Mouse (Mus musculus) MEL (cell line): Measurements from ENCODE around the gene Ndel1. TPM values are rescaled to one million over a fixed set of nuclear protein-coding genes. Genes with fewer than 3 reads are reported as not detected.
A peak's percentile ranks its signal among the peaks of the same experiment; 100 is the strongest.

Source experiments
- DNase-seq: peaks from one replicate; pipeline ENCODE4 v3.0.0; 2011; ENCODE audit warnings: low read depth, low spot score
- H3K27ac ChIP-seq: 2 replicates; pipeline ENCODE4 v1.5.1; 2012; ENCODE audit warnings: low read depth, mild to moderate bottlenecking, control low read depth, low read length, moderate library complexity; ENCODE audit not compliant: control insufficient read depth
- H3K27me3 ChIP-seq, 2 experiments: fragments of 150-350 bp in 1 of 2; sonication (generic) in 1 of 2; 2 replicates each; pipeline ENCODE4 v1.6.1; 2012; ENCODE audit warnings: low read length in 2 of 2, mild to moderate bottlenecking in 2 of 2, improper control_type of control experiment in 1 of 2, moderate library complexity in 1 of 2; ENCODE audit not compliant: insufficient read depth in 2 of 2, control insufficient read depth in 1 of 2
- H3K36me3 ChIP-seq, 2 experiments: 2 replicates each; pipeline ENCODE4 v1.6.1; 2012 to 2014; ENCODE audit warnings: low read length in 2 of 2, improper control_type of control experiment in 1 of 2, inconsistent platforms in 1 of 2, mild to moderate bottlenecking in 1 of 2; ENCODE audit not compliant: insufficient read depth in 2 of 2, control insufficient read depth in 1 of 2
- H3K4me1 ChIP-seq, 2 experiments: fragments of 150-350 bp in 1 of 2; sonication (generic) in 1 of 2; 2 replicates each; pipeline ENCODE4 v1.6.1; 2012; ENCODE audit warnings: low read length in 2 of 2, improper control_type of control experiment in 1 of 2, mild to moderate bottlenecking in 1 of 2; ENCODE audit not compliant: insufficient read depth in 2 of 2, control insufficient read depth in 1 of 2
- H3K4me3 ChIP-seq, 2 experiments: fragments of 150-350 bp in 1 of 2; sonication (generic) in 1 of 2; 2 replicates each; pipeline ENCODE4 v1.5.1; 2012; ENCODE audit warnings: low read depth in 2 of 2, low read length in 2 of 2, mild to moderate bottlenecking in 2 of 2, moderate library complexity in 2 of 2, control low read depth in 1 of 2, improper control_type of control experiment in 1 of 2; ENCODE audit not compliant: control insufficient read depth in 1 of 2, insufficient read depth in 1 of 2
- H3K79me2 ChIP-seq: 2 replicates; pipeline ENCODE4 v1.6.1; 2012; ENCODE audit warnings: mild to moderate bottlenecking, low read length, moderate library complexity; ENCODE audit not compliant: control insufficient read depth, poor library complexity, insufficient read depth
- H3K9ac ChIP-seq: 2 replicates; pipeline ENCODE4 v1.6.1; 2012; ENCODE audit warnings: low read depth, mild to moderate bottlenecking, control low read depth, low read length, moderate library complexity; ENCODE audit not compliant: control insufficient read depth, poor library complexity, severe bottlenecking
- H3K9me3 ChIP-seq: fragments of 150-350 bp; sonication (generic); replicated peaks from 2 replicates; pipeline ENCODE4 v1.6.1; 2012; ENCODE audit warnings: mild to moderate bottlenecking, low read length, improper control_type of control experiment, moderate library complexity; ENCODE audit not compliant: insufficient read depth
- CHD1 ChIP-seq: IDR thresholded peaks from 2 replicates; pipeline ENCODE4 v1.6.1; 2012; ENCODE audit warnings: low read depth, mild to moderate bottlenecking, inconsistent platforms, low read length, improper control_type of control experiment
- CHD2 ChIP-seq: IDR thresholded peaks from 2 replicates; pipeline ENCODE4 v1.6.1; 2011; ENCODE audit warnings: low read length, improper control_type of control experiment
- E2F4 ChIP-seq: IDR thresholded peaks from 2 replicates; pipeline ENCODE4 v1.6.1; 2011; ENCODE audit warnings: low read depth, low read length, improper control_type of control experiment, borderline replicate concordance
- EP300 ChIP-seq, 2 experiments: IDR thresholded peaks; 2 replicates each; pipeline ENCODE4 v1.6.1; 2011; ENCODE audit warnings: improper control_type of control experiment in 2 of 2, low read length in 2 of 2, low read depth in 1 of 2, mild to moderate bottlenecking in 1 of 2
- GABPA ChIP-seq: IDR thresholded peaks from 2 replicates; pipeline ENCODE4 v1.6.1; 2012; ENCODE audit warnings: low read depth, mild to moderate bottlenecking, inconsistent platforms, low read length, improper control_type of control experiment, moderate library complexity
- GATA1 ChIP-seq: IDR thresholded peaks from 2 replicates; pipeline ENCODE4 v1.6.1; 2011; ENCODE audit warnings: low read depth, low read length, improper control_type of control experiment
- HCFC1 ChIP-seq: IDR thresholded peaks from 2 replicates; pipeline ENCODE4 v1.6.1; 2012; ENCODE audit warnings: low read depth, mild to moderate bottlenecking, inconsistent platforms, low read length, improper control_type of control experiment, moderate library complexity
- JUND ChIP-seq: IDR thresholded peaks from 2 replicates; pipeline ENCODE4 v1.6.1; 2011; ENCODE audit warnings: low read depth, mild to moderate bottlenecking, improper control_type of control experiment, low read length
- MAZ ChIP-seq: IDR thresholded peaks from 2 replicates; pipeline ENCODE4 v1.6.1; 2012; ENCODE audit warnings: low read depth, mild to moderate bottlenecking, inconsistent platforms, low read length, improper control_type of control experiment
- MEF2A ChIP-seq: IDR thresholded peaks from 2 replicates; pipeline ENCODE4 v1.6.1; 2014; ENCODE audit warnings: low read depth, mild to moderate bottlenecking, inconsistent platforms, low read length, improper control_type of control experiment; ENCODE audit not compliant: poor library complexity, insufficient replicate concordance, severe bottlenecking; ENCODE audit errors: extremely low read depth
- MXI1 ChIP-seq: IDR thresholded peaks from 2 replicates; pipeline ENCODE4 v1.6.1; 2011; ENCODE audit warnings: mild to moderate bottlenecking, low read depth, low read length, improper control_type of control experiment
- MYC ChIP-seq: IDR thresholded peaks from 2 replicates; pipeline ENCODE4 v1.6.1; 2011; ENCODE audit warnings: low read depth, mild to moderate bottlenecking, low read length, improper control_type of control experiment, moderate library complexity
- POLR2A ChIP-seq, 2 experiments: IDR thresholded peaks; 2 replicates each; pipeline ENCODE4 v1.6.1; 2011 to 2012; ENCODE audit warnings: low read length in 2 of 2, mild to moderate bottlenecking in 2 of 2, control low read depth in 1 of 2, improper control_type of control experiment in 1 of 2, low read depth in 1 of 2, moderate library complexity in 1 of 2; ENCODE audit not compliant: control insufficient read depth in 1 of 2, insufficient read depth in 1 of 2, poor library complexity in 1 of 2
- POLR2AphosphoS2 ChIP-seq: IDR thresholded peaks from 2 replicates; pipeline ENCODE4 v1.6.1; 2011; ENCODE audit warnings: low read length, improper control_type of control experiment
- POLR2AphosphoS5 ChIP-seq: IDR thresholded peaks from 2 replicates; pipeline ENCODE4 v1.6.1; 2012; ENCODE audit warnings: low read depth, borderline replicate concordance, mild to moderate bottlenecking, inconsistent platforms, low read length, moderate library complexity, mixed read lengths
- RAD21 ChIP-seq: IDR thresholded peaks from 2 replicates; pipeline ENCODE4 v1.6.1; 2011; ENCODE audit warnings: mild to moderate bottlenecking, low read depth, low read length, improper control_type of control experiment
- RCOR1 ChIP-seq: IDR thresholded peaks from 2 replicates; pipeline ENCODE4 v1.6.1; 2012; ENCODE audit warnings: low read depth, mild to moderate bottlenecking, inconsistent platforms, low read length, improper control_type of control experiment
- SIN3A ChIP-seq: IDR thresholded peaks from 2 replicates; pipeline ENCODE4 v1.6.1; 2012; ENCODE audit warnings: low read length, improper control_type of control experiment, inconsistent platforms
- SMC3 ChIP-seq: IDR thresholded peaks from 2 replicates; pipeline ENCODE4 v1.6.1; 2011; ENCODE audit warnings: low read depth, low read length, improper control_type of control experiment
- TAL1 ChIP-seq: IDR thresholded peaks from 2 replicates; pipeline ENCODE4 v1.6.1; 2012; ENCODE audit warnings: mild to moderate bottlenecking, inconsistent platforms, low read length, moderate library complexity, mixed read lengths
- TBP ChIP-seq: IDR thresholded peaks from 2 replicates; pipeline ENCODE4 v1.8.0; 2011; ENCODE audit warnings: low read depth, low read length, improper control_type of control experiment
- TCF12 ChIP-seq: IDR thresholded peaks from 2 replicates; pipeline ENCODE4 v1.6.1; 2014; ENCODE audit warnings: low read depth, mild to moderate bottlenecking, inconsistent platforms, low read length, improper control_type of control experiment, moderate library complexity
- ZMIZ1 ChIP-seq: IDR thresholded peaks from 2 replicates; pipeline ENCODE4 v1.6.1; 2012; ENCODE audit warnings: low read depth, mild to moderate bottlenecking, inconsistent platforms, low read length, improper control_type of control experiment, moderate library complexity
- polyA plus RNA-seq, 2 experiments: library from polyadenylated mRNA; stranded (reverse) in 1 of 2; unstranded in 1 of 2; fragments of >175 nt in 1 of 2; fragments of >200 nt in 1 of 2; gene quantifications; 2 replicates each; pipeline versions ENCODE4 v1.2.1 to v1.2.4; 2012; ENCODE audit warnings: low replicate concordance in 2 of 2, low read depth in 1 of 2; ENCODE audit not compliant: insufficient read length in 2 of 2, insufficient read depth in 1 of 2, missing spikeins in 1 of 2
- total RNA-seq: library from RNA; depleted of rRNA; stranded (reverse); fragments of 300-350 nt; gene quantifications from 2 replicates; pipeline ENCODE4 v1.2.3, GENCODE M21; 2012

Gene Ndel1
- total and polyA plus RNA-seq, 3 experiments, result 55.0 to 70.7 (median 61.2) TPM

DNA sequence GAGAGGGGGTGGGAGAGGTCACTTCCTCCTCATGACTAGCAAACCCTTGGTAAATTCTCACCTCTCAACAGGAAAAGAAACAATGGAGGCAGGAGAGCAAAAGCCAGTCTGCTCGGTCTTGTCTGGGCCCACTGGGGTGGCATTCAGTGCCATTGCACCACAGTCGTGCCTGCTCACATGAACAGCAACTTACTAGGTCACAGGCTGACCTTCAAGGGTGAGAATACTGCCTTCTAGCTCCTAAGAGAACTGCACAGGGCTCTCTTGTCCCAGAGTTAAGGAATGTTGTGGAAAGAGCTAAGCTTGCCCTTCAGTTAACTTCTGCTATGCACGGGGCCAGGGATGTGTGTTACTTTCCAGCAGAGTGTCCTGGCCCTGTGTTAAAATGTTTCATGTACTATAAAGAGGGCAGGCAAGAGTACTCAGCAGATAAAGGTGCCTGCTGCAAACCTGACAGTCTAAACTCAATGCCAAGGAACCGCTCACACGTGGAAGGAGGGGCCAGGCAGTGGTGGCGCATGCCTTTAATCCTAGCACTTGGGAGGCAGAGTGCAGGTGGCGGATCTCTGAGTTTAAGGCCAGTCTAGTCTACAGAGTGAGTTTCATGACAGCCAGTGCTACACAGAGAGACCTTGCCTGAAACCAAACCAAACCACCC lies 37.3 kb upstream of the Ndel1 start:
- Histone ChIP-seq H3K79me2 (no peaks in the 10 kb centered on the region), H3K9me3 (no peaks in the 10 kb centered on the region), H3K36me3 (peaks cover 10 to 14% of the 10 kb centered on the region in 2 experiments), H3K27me3 (no peaks in the 10 kb centered on the region; a peak in 1 of 4 replicates), H3K4me1 (peaks cover 0 to 16% of the 10 kb centered on the region in 2 experiments; a peak in 1 of 4 replicates), H3K27ac (no peak overlapping the region), H3K4me3 (no peak overlapping the region), H3K9ac (no peak overlapping the region)
- no peak for TF ChIP-seq MYC
- no peak for TF ChIP-seq CHD1
- TF ChIP-seq HCFC1, result no peak
- TF ChIP-seq TCF12, result no peak
- TF ChIP-seq SIN3A, result no peak
- TF ChIP-seq MAZ, result no peak
- TF ChIP-seq TAL1, result no peak
- TF ChIP-seq ZMIZ1, result no peak
- TF ChIP-seq POLR2AphosphoS5, result no peak
- no peak for TF ChIP-seq GABPA
- TF ChIP-seq POLR2A (IDR thresholded peaks at IDR 0.05; ENCODE audit: control insufficient read depth in 1 of 2, insufficient read depth in 1 of 2, low read depth in 1 of 2, low read length in 2 of 2, poor library complexity in 1 of 2), result no peak
- no peak for TF ChIP-seq CHD2
- no peak for DNase-seq

DNA sequence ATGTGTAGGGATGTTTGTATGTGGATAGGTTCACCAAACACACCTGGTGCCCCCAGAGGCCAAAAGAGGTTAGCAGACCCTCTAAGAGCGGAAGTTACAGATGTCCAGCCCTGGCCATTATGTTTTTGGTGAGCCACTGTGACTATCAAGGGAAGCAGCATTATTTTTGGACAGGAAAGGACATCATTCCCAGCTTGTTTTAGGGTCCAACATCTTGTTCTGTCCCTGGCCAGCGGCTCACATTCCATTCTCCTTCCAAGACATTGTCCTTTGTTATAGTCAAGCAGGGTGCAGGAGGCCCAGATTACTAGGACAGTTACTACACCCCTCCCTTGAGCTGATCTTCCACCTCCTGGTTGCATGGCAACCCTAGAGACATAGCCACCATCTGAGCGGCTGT lies 35.6 kb upstream of the Ndel1 start:
- TF ChIP-seq RCOR1, result no peak
- no peak for TF ChIP-seq CHD2
- TF ChIP-seq MEF2A, result no peak
- TF ChIP-seq E2F4, result no peak
- TF ChIP-seq EP300 (IDR thresholded peaks at IDR 0.05; ENCODE audit: low read depth in 1 of 2, low read length in 2 of 2), result no peak
- no peak for TF ChIP-seq RAD21
- no peak for TF ChIP-seq CHD1
- no peak for TF ChIP-seq MYC
- no peak for TF ChIP-seq MXI1
- TF ChIP-seq TBP, result no peak
- TF ChIP-seq TAL1, result no peak
- no peak for TF ChIP-seq POLR2AphosphoS2
- TF ChIP-seq SMC3, result no peak
- no peak for TF ChIP-seq JUND
- no peak for TF ChIP-seq HCFC1
- no peak for TF ChIP-seq GATA1
- H3K4me1 ChIP-seq, result peaks cover 0 to 27% of the 10 kb centered on the region in 2 experiments; a peak in 2 of 4 replicates
- peaks cover 15% of the 10 kb centered on the region for H3K79me2 ChIP-seq
- no peaks in the 10 kb centered on the region for H3K9me3 ChIP-seq
- peaks cover 25 to 28% of the 10 kb centered on the region in 2 experiments for H3K36me3 ChIP-seq
- no peak overlapping the region for H3K27ac ChIP-seq
- no peak overlapping the region for H3K9ac ChIP-seq
- no peaks in the 10 kb centered on the region for H3K27me3 ChIP-seq
- DNase-seq, result peak; percentile 55
- no peak overlapping the region for H3K4me3 ChIP-seq
